Mouse (Mus musculus): ENCODE measurements around the gene Pik3c2g. TPM values are rescaled to one million over a fixed set of nuclear protein-coding genes. Genes with fewer than 3 reads are reported as not detected.

Pik3c2g gene
- 0.64 TPM in 1 of 2 replicates, not detected in the other for polyA plus RNA-seq (2012; ENCODE audit: insufficient read depth, insufficient read length, missing spikeins)

GRCm38 (mm10) chr6:139586892-139587291, at the start of gene Pik3c2g:
Gene Pik3c2g (plus strand): TSS chr6:139587221.
- H3K4me1 ChIP-seq (ENCODE audit: control insufficient read depth, insufficient read depth, low read length) = no peaks in the 10 kb centered on the region
- H3K4me3 ChIP-seq (ENCODE audit: insufficient read depth, low read length) = no peak within 1 kb of the TSS
- no peak for TF ChIP-seq POLR2A (IDR thresholded peaks at IDR 0.05; ENCODE audit: borderline replicate concordance, low read depth, low read length)
- no peak for TF ChIP-seq CTCF (IDR thresholded peaks at IDR 0.05; ENCODE audit: low read depth, low read length)
- no peak within 1 kb of the TSS for H3K27ac ChIP-seq (ENCODE audit: insufficient read depth, low read depth, low read length)

- no peak for TF ChIP-seq CTCF (IDR thresholded peaks at IDR 0.05; ENCODE audit: low read depth, low read length)
- TF ChIP-seq POLR2A (IDR thresholded peaks at IDR 0.05; ENCODE audit: borderline replicate concordance, low read depth, low read length) = no peak
- no peak overlapping the region for H3K4me3 ChIP-seq (ENCODE audit: insufficient read depth, low read length)
- no peak overlapping the region for H3K27ac ChIP-seq (ENCODE audit: insufficient read depth, low read depth, low read length)
- no peaks in the 10 kb centered on the region for H3K4me1 ChIP-seq (ENCODE audit: control insufficient read depth, insufficient read depth, low read length)
Observed at GRCm38 (mm10) chr6:139538469-139538868, 48.6 kb upstream of the Pik3c2g start.

GRCm38 (mm10) chr6:139555537-139556179, 31.4 kb upstream of the Pik3c2g start:
- TF ChIP-seq CTCF (IDR thresholded peaks at IDR 0.05; ENCODE audit: low read depth, low read length) (no peak), POLR2A (IDR thresholded peaks at IDR 0.05; ENCODE audit: borderline replicate concordance, low read depth, low read length) (no peak)
- Histone ChIP-seq H3K27ac (ENCODE audit: insufficient read depth, low read depth, low read length) (no peak overlapping the region), H3K4me1 (ENCODE audit: control insufficient read depth, insufficient read depth, low read length) (no peaks in the 10 kb centered on the region)

GRCm38 (mm10) chr6:139569211-139569610, 17.8 kb upstream of the Pik3c2g start:
- Histone ChIP-seq H3K4me1 (ENCODE audit: control insufficient read depth, insufficient read depth, low read length) (no peaks in the 10 kb centered on the region), H3K27ac (ENCODE audit: insufficient read depth, low read depth, low read length) (no peak overlapping the region), H3K4me3 (ENCODE audit: insufficient read depth, low read length) (no peak overlapping the region)
- TF ChIP-seq POLR2A (IDR thresholded peaks at IDR 0.05; ENCODE audit: borderline replicate concordance, low read depth, low read length) = no peak
- no peak for TF ChIP-seq CTCF (IDR thresholded peaks at IDR 0.05; ENCODE audit: low read depth, low read length)

More at GRCm38 (mm10) chr6:139555537-139556179, 31.4 kb upstream of the Pik3c2g start:
- H3K4me3 ChIP-seq (ENCODE audit: insufficient read depth, low read length) = no peak overlapping the region

- TF ChIP-seq CTCF (IDR thresholded peaks at IDR 0.05; ENCODE audit: low read depth, low read length) (no peak), POLR2A (IDR thresholded peaks at IDR 0.05; ENCODE audit: borderline replicate concordance, low read depth, low read length) (no peak)
- Histone ChIP-seq H3K4me3 (ENCODE audit: insufficient read depth, low read length) (no peak overlapping the region), H3K27ac (ENCODE audit: insufficient read depth, low read depth, low read length) (no peak overlapping the region), H3K4me1 (ENCODE audit: control insufficient read depth, insufficient read depth, low read length) (no peaks in the 10 kb centered on the region)
Observed at GRCm38 (mm10) chr6:139575854-139576253, 11.2 kb upstream of the Pik3c2g start.

GRCm38 (mm10) chr6:139576261-139577014, 10.6 kb upstream of the Pik3c2g start:
- Histone ChIP-seq H3K4me1 (ENCODE audit: control insufficient read depth, insufficient read depth, low read length) (no peaks in the 10 kb centered on the region), H3K27ac (ENCODE audit: insufficient read depth, low read depth, low read length) (no peak overlapping the region), H3K4me3 (ENCODE audit: insufficient read depth, low read length) (no peak overlapping the region)
- TF ChIP-seq POLR2A (IDR thresholded peaks at IDR 0.05; ENCODE audit: borderline replicate concordance, low read depth, low read length) (no peak), CTCF (IDR thresholded peaks at IDR 0.05; ENCODE audit: low read depth, low read length) (no peak)

GRCm38 (mm10) chr6:139577026-139577861, 9.8 kb upstream of the Pik3c2g start:
- TF ChIP-seq CTCF (IDR thresholded peaks at IDR 0.05; ENCODE audit: low read depth, low read length) (no peak), POLR2A (IDR thresholded peaks at IDR 0.05; ENCODE audit: borderline replicate concordance, low read depth, low read length) (no peak)
- H3K4me1 ChIP-seq (ENCODE audit: control insufficient read depth, insufficient read depth, low read length) = no peaks in the 10 kb centered on the region
- H3K27ac ChIP-seq (ENCODE audit: insufficient read depth, low read depth, low read length) = no peak overlapping the region
- no peak overlapping the region for H3K4me3 ChIP-seq (ENCODE audit: insufficient read depth, low read length)

GRCm38 (mm10) chr6:139587478-139587877, 457 bp downstream of the Pik3c2g start:
- Histone ChIP-seq H3K4me1 (ENCODE audit: control insufficient read depth, insufficient read depth, low read length) (no peaks in the 10 kb centered on the region), H3K27ac (ENCODE audit: insufficient read depth, low read depth, low read length) (no peak overlapping the region), H3K4me3 (ENCODE audit: insufficient read depth, low read length) (no peak overlapping the region)
- no peak for TF ChIP-seq CTCF (IDR thresholded peaks at IDR 0.05; ENCODE audit: low read depth, low read length)
- TF ChIP-seq POLR2A (IDR thresholded peaks at IDR 0.05; ENCODE audit: borderline replicate concordance, low read depth, low read length) = no peak

- H3K4me3 ChIP-seq (ENCODE audit: insufficient read depth, low read length) = no peak overlapping the region
- no peaks in the 10 kb centered on the region for H3K4me1 ChIP-seq (ENCODE audit: control insufficient read depth, insufficient read depth, low read length)
- H3K27ac ChIP-seq (ENCODE audit: insufficient read depth, low read depth, low read length) = no peak overlapping the region
- no peak for TF ChIP-seq CTCF (IDR thresholded peaks at IDR 0.05; ENCODE audit: low read depth, low read length)
- no peak for TF ChIP-seq POLR2A (IDR thresholded peaks at IDR 0.05; ENCODE audit: borderline replicate concordance, low read depth, low read length)
Observed at GRCm38 (mm10) chr6:139588409-139588808, 1.4 kb downstream of the Pik3c2g start.
